Mouse (Mus musculus) kidney, adult 2 months (tissue): ENCODE data around the gene Crot.

Experiments used
- CTCF ChIP-seq: fragments of 200-500 bp; conservative IDR thresholded peaks from 2 replicates; pipeline ENCODE4 v1.5.1; 2011; ENCODE audit warnings: low read depth, mild to moderate bottlenecking, control low read depth, low read length, moderate library complexity, mixed read lengths; ENCODE audit not compliant: insufficient read depth, insufficient read length
- POLR2A ChIP-seq: fragments of 200-500 bp; IDR thresholded peaks from one replicate; pipeline ENCODE4 v1.6.1; 2011; ENCODE audit warnings: low read depth, low read length, control low read depth

DNA sequence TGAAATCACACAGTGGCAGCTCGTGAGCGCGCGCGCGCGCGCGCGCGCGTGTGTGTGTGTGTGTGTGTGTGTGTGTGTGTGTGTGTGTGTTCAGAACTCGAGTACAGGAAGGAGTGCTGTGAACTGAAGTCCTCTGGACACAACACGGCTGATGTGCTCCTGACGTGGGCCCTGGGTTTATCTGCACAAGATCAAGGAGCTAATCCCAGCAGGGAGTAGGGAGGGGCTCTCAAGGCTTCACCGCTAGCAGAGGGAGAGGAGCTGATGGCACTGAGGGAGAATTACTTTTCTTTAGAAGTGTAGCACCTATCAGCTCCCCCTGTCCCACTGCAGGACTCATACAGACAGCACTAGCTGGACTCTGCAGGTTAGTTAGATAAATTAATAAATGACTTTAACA is 5.5 kb downstream of the Crot start:
- no peak for TF ChIP-seq CTCF
- no peak for TF ChIP-seq POLR2A
